Mouse (Mus musculus) forebrain, embryonic 10.5 days (tissue): ENCODE measurements around the gene Tnni3k. TPM values are rescaled to one million over a fixed set of nuclear protein-coding genes. Genes with fewer than 3 reads are reported as not detected.

Experiments used
- DNase-seq: peaks from one replicate; pipeline ENCODE4 v3.0.0-alpha.2; 2017; ENCODE audit warnings: low spot score; ENCODE audit errors: extremely low spot score
- H3K27ac ChIP-seq: fragments of 300-500 bp; sonication (generic); 2 replicates; pipeline ENCODE4 v1.5.1; 2016; ENCODE audit warnings: mild to moderate bottlenecking
- H3K27me3 ChIP-seq: fragments of 300-500 bp; sonication (generic); 2 replicates; pipeline ENCODE4 v1.6.1; 2016; ENCODE audit warnings: mild to moderate bottlenecking; ENCODE audit not compliant: poor library complexity, severe bottlenecking
- H3K36me3 ChIP-seq: fragments of 300-500 bp; sonication (generic); replicated peaks from 2 replicates; pipeline ENCODE4 v1.6.1; 2016; ENCODE audit warnings: mild to moderate bottlenecking, moderate library complexity
- H3K4me1 ChIP-seq: fragments of 300-500 bp; sonication (generic); 2 replicates; pipeline ENCODE4 v1.6.1; 2016
- H3K4me3 ChIP-seq: fragments of 300-500 bp; sonication (generic); 2 replicates; pipeline ENCODE4 v1.5.1; 2016; ENCODE audit warnings: mild to moderate bottlenecking, moderate library complexity
- H3K9me3 ChIP-seq: fragments of 300-500 bp; sonication (generic); 2 replicates; pipeline ENCODE4 v1.6.1; 2016; ENCODE audit warnings: mild to moderate bottlenecking, moderate library complexity
- WGBS: fragments of 180-500 bp; shearing (Covaris S2); methylation state at CpG from one replicate; pipeline ENCODE4 v1.1.7; 2016; 5-methylcytosine and 5-hydroxymethylcytosine counted together
- polyA plus RNA-seq: library from polyadenylated mRNA; unstranded; fragments of >200 nt; fragmentation: Nextera tagmentation; extraction: Ambion mirVana; gene quantifications from 2 replicates; pipeline ENCODE4 v1.2.1, GENCODE M21; 2016

Gene Tnni3k
- polyA plus RNA-seq, 1 experiment from 2014 or later: not detected

- no peak overlapping the region for H3K27ac ChIP-seq
- H3K4me3 ChIP-seq: no peak overlapping the region
- no peaks in the 10 kb centered on the region for H3K36me3 ChIP-seq
- 78% methylated on average over 7 of the region's 7 CpGs for WGBS
- DNase-seq: no peak
- no peaks in the 10 kb centered on the region for H3K9me3 ChIP-seq
- peaks cover 27% of the 10 kb centered on the region for H3K27me3 ChIP-seq
- H3K4me1 ChIP-seq: peaks cover 10% of the 10 kb centered on the region
These were observed 20.9 kb downstream of the Tnni3k start for GRCm38 (mm10) chr3:155034323-155034722.

- no peak for DNase-seq
- H3K9me3 ChIP-seq: no peaks in the 10 kb centered on the region
- 92% methylated on average over 9 of the region's 9 CpGs for WGBS
- H3K4me3 ChIP-seq: no peak overlapping the region
- H3K27me3 ChIP-seq: no peaks in the 10 kb centered on the region
- peaks cover 10% of the 10 kb centered on the region for H3K4me1 ChIP-seq
- no peak overlapping the region for H3K27ac ChIP-seq
- H3K36me3 ChIP-seq: no peaks in the 10 kb centered on the region
These were observed 25.0 kb downstream of the Tnni3k start for GRCm38 (mm10) chr3:155030200-155030599.

GRCm38 (mm10) chr3:155002781-155003180 is 52.4 kb downstream of the Tnni3k start:
- no peaks in the 10 kb centered on the region for H3K9me3 ChIP-seq
- H3K27ac ChIP-seq: no peak overlapping the region
- H3K4me3 ChIP-seq: no peak overlapping the region
- 82% methylated on average over 4 of the region's 4 CpGs for WGBS
- H3K4me1 ChIP-seq: no peaks in the 10 kb centered on the region
- no peaks in the 10 kb centered on the region for H3K27me3 ChIP-seq
- no peak for DNase-seq
- H3K36me3 ChIP-seq: no peaks in the 10 kb centered on the region

DNA sequence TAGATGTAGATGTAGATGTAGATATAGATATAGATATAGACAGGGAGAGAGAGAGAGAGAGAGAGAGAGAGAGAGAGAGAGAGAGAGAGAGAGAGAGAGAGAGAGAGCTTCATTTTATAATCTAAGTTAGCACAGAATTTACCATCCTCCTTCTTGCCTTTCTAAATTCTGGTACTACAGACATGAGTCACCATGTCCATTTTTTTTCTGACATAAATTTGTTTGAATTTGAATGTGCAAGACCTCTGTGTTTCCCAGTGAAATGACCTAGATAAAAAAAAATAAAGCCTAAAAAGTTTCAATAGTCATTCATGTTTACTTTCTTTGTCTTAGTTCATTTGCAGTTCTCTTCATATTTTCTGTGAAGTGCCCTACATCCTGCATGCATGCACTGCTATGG is 54.2 kb downstream of the Tnni3k start:
- Histone ChIP-seq H3K9me3 (no peaks in the 10 kb centered on the region), H3K4me1 (no peaks in the 10 kb centered on the region), H3K27ac (no peak overlapping the region), H3K4me3 (no peak overlapping the region), H3K27me3 (no peaks in the 10 kb centered on the region), H3K36me3 (no peaks in the 10 kb centered on the region)
- no peak for DNase-seq

DNA sequence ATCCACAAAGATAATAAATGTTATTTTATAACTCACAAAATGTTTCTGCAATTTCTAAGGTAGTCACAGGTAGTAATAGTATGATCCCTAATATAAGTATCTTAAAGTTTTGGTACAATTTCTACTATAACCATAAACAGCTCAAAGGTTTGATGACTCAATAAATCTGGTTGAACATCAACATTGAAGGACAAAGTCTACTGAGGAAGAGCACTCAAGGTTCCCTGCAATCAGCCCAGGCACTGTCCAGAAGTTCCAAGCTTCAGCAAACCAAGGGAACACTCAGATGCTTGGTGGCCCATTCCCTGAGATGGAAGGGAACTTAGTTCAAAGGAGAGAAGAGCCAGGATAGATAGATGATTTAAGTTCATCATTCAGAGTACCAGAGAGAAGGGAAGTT is 62.5 kb downstream of the Tnni3k start:
- no peaks in the 10 kb centered on the region for H3K36me3 ChIP-seq
- H3K4me1 ChIP-seq: no peaks in the 10 kb centered on the region
- no peaks in the 10 kb centered on the region for H3K9me3 ChIP-seq
- no peaks in the 10 kb centered on the region for H3K27me3 ChIP-seq
- no peak for DNase-seq
- H3K27ac ChIP-seq: no peak overlapping the region
- H3K4me3 ChIP-seq: no peak overlapping the region

DNA sequence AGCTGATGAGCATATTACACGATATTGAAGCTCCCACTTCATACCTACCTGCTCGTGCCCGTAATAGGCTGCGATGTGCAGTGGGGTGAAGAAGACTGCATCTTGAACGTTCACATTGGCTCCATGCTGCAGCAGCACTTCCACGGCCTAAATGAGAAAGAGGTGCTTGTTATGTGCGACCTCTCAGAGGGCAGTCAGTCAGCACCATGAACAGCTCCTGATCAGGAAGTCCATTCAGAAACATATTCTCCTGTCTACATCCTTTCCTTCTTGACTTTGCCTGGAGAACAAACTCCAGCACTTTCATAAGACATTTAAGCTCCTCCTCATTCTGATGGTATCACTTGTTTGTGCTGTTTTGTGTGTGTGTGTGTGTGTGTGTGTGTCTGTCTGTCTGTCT is 76.1 kb downstream of the Tnni3k start:
- Histone ChIP-seq H3K4me1 (no peaks in the 10 kb centered on the region), H3K27ac (no peak overlapping the region), H3K36me3 (no peaks in the 10 kb centered on the region), H3K27me3 (no peaks in the 10 kb centered on the region), H3K9me3 (peaks cover 6% of the 10 kb centered on the region; the same call in 1 of the 2 replicates), H3K4me3 (no peak overlapping the region)
- no peak for DNase-seq
- 81% methylated on average over 7 of the region's 7 CpGs for WGBS

DNA sequence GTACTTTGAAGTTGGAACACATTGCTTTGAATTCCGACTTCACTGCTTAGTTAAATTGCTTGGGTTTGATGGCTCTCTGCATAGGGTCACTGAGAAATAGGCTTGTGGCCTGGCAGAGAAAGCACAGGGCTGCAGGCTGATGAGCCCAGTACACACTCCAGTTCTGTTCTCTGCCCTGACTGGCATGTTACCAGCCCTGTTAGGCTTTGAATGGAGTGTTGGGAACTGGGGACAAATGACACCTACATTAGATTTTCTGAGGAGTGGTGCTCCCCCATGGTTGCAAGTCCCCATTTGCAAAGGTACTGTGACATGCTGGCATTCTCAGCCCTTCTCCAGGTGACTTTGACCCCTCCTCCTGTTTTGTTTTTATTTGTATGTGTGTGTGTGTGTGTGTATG is 83.6 kb downstream of the Tnni3k start:
- DNase-seq: no peak
- Histone ChIP-seq H3K27ac (no peak overlapping the region), H3K36me3 (no peaks in the 10 kb centered on the region), H3K9me3 (no peaks in the 10 kb centered on the region), H3K27me3 (no peaks in the 10 kb centered on the region), H3K4me3 (no peak overlapping the region), H3K4me1 (no peaks in the 10 kb centered on the region)
- 78% methylated on average over 1 of the region's 1 CpGs for WGBS

- no peaks in the 10 kb centered on the region for H3K9me3 ChIP-seq
- no peaks in the 10 kb centered on the region for H3K27me3 ChIP-seq
- no peak for DNase-seq
- WGBS: 82% methylated on average over 2 of the region's 2 CpGs
- no peaks in the 10 kb centered on the region for H3K4me1 ChIP-seq
- no peak overlapping the region for H3K27ac ChIP-seq
- no peak overlapping the region for H3K4me3 ChIP-seq
- no peaks in the 10 kb centered on the region for H3K36me3 ChIP-seq
These were observed 84.2 kb downstream of the Tnni3k start for GRCm38 (mm10) chr3:154970981-154971380.

DNA sequence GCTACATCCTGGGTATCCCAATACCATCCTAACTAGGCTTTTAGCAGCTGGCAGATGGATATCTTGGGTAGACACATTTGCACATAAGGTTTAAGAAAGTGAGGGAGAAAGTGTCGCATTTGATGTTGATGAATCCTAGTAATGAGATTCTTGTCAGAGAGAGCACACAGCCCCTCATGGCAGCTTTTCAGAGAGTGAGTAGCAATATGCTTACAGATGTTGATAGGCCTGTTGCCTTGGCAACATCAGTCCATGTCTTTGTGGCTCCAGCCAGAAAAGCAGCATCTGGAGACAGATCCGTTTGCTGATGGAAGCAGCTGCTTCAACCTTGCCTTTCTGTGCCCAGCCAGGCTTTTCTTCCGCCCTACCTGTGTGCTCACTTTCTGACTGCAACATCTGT is 93.9 kb downstream of the Tnni3k start:
- H3K36me3 ChIP-seq: no peaks in the 10 kb centered on the region
- H3K4me1 ChIP-seq: no peaks in the 10 kb centered on the region
- H3K4me3 ChIP-seq: no peak overlapping the region
- no peaks in the 10 kb centered on the region for H3K9me3 ChIP-seq
- WGBS: 77% methylated on average over 3 of the region's 3 CpGs
- H3K27ac ChIP-seq: no peak overlapping the region
- no peak for DNase-seq
- no peaks in the 10 kb centered on the region for H3K27me3 ChIP-seq

DNA sequence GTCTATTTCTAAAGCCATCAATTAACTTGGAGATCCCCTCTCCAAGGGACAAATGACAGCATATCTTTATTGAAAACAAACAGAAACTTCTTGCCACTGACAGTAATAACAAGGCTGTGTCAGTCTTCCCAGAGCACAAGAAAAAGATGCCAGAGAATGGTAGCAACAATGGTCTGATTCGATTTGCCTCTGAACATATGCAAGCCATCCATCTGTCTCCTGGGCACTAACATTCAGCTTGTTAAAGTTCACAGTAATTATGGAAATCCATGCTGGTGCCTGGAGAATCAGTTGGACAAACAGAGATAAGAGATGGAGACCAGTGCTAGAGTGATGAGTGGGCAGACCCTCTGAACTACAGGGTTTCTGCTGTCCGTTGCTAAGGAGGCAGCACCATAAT is 102.1 kb downstream of the Tnni3k start:
- H3K36me3 ChIP-seq: no peaks in the 10 kb centered on the region
- no peaks in the 10 kb centered on the region for H3K9me3 ChIP-seq
- peaks cover 8% of the 10 kb centered on the region for H3K4me1 ChIP-seq
- no peak overlapping the region for H3K27ac ChIP-seq
- no peak for DNase-seq
- H3K27me3 ChIP-seq: no peaks in the 10 kb centered on the region
- H3K4me3 ChIP-seq: no peak overlapping the region
- WGBS: 93% methylated on average over 2 of the region's 2 CpGs

GRCm38 (mm10) chr3:154949551-154949950 is 105.7 kb downstream of the Tnni3k start:
- peaks cover 8% of the 10 kb centered on the region for H3K4me1 ChIP-seq
- 83% methylated on average over 2 of the region's 2 CpGs for WGBS
- DNase-seq: no peak
- no peak overlapping the region for H3K4me3 ChIP-seq
- H3K36me3 ChIP-seq: no peaks in the 10 kb centered on the region
- H3K27ac ChIP-seq: no peak overlapping the region
- no peaks in the 10 kb centered on the region for H3K9me3 ChIP-seq
- no peaks in the 10 kb centered on the region for H3K27me3 ChIP-seq

- Histone ChIP-seq H3K27ac (no peak overlapping the region), H3K36me3 (no peaks in the 10 kb centered on the region), H3K4me3 (no peak overlapping the region), H3K27me3 (no peaks in the 10 kb centered on the region), H3K9me3 (no peaks in the 10 kb centered on the region), H3K4me1 (no peaks in the 10 kb centered on the region)
- WGBS: 81% methylated on average over 6 of the region's 6 CpGs
- DNase-seq: no peak
These were observed 109.5 kb downstream of the Tnni3k start for GRCm38 (mm10) chr3:154945688-154946161.

- no peak overlapping the region for H3K4me3 ChIP-seq
- H3K9me3 ChIP-seq: no peaks in the 10 kb centered on the region
- H3K27me3 ChIP-seq: no peaks in the 10 kb centered on the region
- H3K27ac ChIP-seq: no peak overlapping the region
- no peaks in the 10 kb centered on the region for H3K36me3 ChIP-seq
- peaks cover 7% of the 10 kb centered on the region for H3K4me1 ChIP-seq
- no peak for DNase-seq
- WGBS: 64% methylated on average over 8 of the region's 8 CpGs
These were observed 127.5 kb downstream of the Tnni3k start for GRCm38 (mm10) chr3:154927757-154928156.

GRCm38 (mm10) chr3:154924936-154925335 is 130.3 kb downstream of the Tnni3k start:
- H3K27me3 ChIP-seq: no peaks in the 10 kb centered on the region
- peaks cover 7% of the 10 kb centered on the region for H3K4me1 ChIP-seq
- H3K36me3 ChIP-seq: no peaks in the 10 kb centered on the region
- no peaks in the 10 kb centered on the region for H3K9me3 ChIP-seq
- no peak overlapping the region for H3K27ac ChIP-seq
- WGBS: 92% methylated on average over 8 of the region's 8 CpGs
- H3K4me3 ChIP-seq: no peak overlapping the region
- DNase-seq: no peak
